Mouse (Mus musculus) ES-Bruce4 (cell line): ENCODE data around the gene Gm21969.

Experiments used
- CTCF ChIP-seq: IDR thresholded peaks from one replicate; pipeline ENCODE4 v1.8.1; 2011; ENCODE audit warnings: low read depth, low read length
- EP300 ChIP-seq: IDR thresholded peaks from 2 replicates; pipeline ENCODE4 v1.6.1; 2011; ENCODE audit warnings: low read depth, low read length; ENCODE audit not compliant: insufficient read depth
- POLR2A ChIP-seq: IDR thresholded peaks from one replicate; pipeline ENCODE4 v1.8.1; 2011; ENCODE audit warnings: low read length; ENCODE audit not compliant: insufficient read depth

DNA sequence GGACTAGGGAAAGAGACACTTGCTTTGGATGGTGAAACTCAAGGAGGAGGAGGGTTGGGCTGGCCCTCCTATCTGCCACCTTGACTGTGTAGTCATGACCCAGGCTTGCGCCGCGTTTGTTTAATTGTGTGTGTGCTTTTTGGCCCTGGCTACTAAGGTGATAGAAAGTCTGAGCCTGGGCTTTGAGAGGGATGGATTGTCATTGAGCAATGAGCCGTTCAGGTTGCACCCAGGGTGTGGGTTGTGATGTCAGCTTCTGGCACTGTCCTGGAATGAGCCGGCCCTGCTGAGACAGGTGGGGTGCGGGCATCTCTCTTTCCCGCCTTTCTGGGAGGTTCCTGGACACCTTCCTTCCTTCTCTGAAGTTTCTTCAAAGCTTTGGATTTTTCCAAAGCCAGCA, 26.0 kb upstream of the Gm21969 start:
- no peak for TF ChIP-seq CTCF
- TF ChIP-seq EP300 = no peak
- no peak for TF ChIP-seq POLR2A
